Mouse (Mus musculus): ENCODE results near the gene Mmp21.

DNA sequence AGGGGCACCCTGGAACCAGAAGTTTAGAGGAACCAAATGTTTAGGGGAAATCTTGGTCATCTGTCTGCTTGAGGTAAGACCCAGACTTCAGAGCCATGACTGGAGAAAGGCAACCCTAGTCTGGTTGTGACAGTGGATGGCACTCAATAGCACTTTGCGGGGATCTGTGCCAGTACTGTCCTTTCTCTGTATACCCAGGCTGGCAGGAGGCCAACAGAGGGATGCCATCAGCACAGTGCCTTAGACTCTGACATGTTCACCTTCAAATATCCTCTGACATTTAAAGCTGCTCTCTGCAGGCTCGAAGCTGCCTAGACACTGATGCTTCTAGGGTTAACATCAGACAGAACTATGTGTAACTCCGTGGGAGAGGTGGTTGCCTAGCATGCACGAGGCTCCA, 422 bp downstream of the Mmp21 start:
- TF ChIP-seq MAFK (IDR thresholded peaks at IDR 0.05; ENCODE audit: insufficient read depth, low read depth, low read length) (no peak), ZNF384 (IDR thresholded peaks at IDR 0.05; ENCODE audit: low read depth, low read length) (no peak), HCFC1 (IDR thresholded peaks at IDR 0.05; ENCODE audit: borderline replicate concordance, insufficient read depth, low read length) (no peak), CHD2 (IDR thresholded peaks at IDR 0.05; ENCODE audit: low read depth, low read length) (no peak), ZC3H11A (IDR thresholded peaks at IDR 0.05; ENCODE audit: borderline replicate concordance, low read depth, low read length) (no peak)

All from ES-E14 (cell line).